Mouse (Mus musculus): ENCODE data around the gene Uncx.
"Not testable (repeated sequence)": the region's sequence is repeated elsewhere in the genome, so short reads cannot be mapped to it uniquely, and the experiment has no call there.

Gene Uncx

DNA sequence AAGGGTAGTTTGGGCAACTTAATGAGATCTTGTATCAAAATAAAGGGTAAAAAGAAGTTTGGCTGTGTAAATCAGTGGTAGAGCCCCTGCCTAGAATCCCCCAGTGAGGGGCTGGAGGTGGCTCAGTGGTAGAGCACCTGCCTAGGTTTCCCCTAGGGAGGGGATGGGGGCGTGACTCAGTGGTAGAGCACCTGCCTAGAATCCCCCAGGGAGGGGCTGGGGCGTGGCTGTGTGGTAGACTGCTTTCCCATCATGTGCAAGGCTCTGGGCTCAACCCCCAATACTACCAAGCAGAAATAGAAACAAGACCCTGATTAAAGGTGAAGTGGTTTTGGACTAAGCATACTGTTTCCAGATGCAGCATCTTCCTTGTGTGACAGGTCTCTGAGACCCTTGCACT, 21.4 kb downstream of the Uncx start:
- no peak for DNase-seq

DNA sequence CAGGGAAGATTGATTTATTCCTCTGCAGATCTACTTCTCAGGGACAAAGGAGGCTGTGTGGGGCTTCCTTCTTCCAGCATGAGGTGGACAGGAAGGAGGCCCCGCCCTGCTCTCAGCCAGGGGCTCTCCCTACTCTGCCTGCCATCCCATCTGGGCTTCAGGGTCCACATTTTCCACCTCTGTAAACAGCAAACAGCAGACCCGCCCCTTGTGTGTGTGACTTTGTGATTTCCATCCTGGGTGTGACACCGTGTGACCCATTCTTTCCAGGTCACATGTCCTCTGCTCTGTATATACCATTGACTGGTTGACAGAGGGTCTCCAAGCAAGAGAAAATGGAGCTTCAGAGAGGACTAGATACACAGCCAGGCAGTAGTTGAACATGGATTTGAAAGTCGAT, 22.2 kb downstream of the Uncx start:
- no peak for DNase-seq

DNA sequence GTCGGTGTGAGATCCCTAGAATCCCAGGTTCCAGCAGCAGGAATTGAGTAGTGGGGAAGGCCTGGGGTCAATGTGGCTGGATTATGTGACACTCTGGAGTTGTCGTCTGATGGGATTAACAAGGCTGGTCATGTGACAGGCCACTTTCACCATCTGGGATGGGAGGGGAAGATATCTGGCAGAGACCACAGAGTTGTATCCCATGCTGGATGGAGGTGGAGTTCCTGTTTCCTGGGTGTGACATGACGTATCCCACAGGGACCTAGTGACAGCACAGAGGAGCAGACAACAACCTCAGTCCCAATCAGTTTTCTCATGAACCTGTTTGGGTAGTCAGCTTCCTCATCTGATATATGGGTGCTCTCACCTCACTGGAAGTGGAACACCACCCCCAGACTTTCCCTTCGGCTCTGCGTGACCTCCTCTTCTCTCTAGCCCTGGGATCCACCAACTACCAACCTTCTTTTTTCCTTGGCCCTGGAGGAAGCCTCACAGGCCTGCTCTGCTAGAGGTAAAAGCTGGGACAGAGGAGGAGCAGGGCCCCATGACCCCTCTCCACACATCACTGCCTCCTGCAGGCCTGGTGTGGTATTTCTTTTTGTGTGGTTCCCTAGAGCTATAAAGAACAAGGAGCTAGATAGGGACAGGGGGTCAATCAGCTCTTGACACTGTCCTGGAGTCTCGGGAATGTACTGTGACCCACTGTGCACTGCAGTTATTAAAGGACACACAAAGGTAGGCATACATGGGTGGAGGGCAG, 23.5 kb downstream of the Uncx start:
- DNase-seq: no peak

DNA sequence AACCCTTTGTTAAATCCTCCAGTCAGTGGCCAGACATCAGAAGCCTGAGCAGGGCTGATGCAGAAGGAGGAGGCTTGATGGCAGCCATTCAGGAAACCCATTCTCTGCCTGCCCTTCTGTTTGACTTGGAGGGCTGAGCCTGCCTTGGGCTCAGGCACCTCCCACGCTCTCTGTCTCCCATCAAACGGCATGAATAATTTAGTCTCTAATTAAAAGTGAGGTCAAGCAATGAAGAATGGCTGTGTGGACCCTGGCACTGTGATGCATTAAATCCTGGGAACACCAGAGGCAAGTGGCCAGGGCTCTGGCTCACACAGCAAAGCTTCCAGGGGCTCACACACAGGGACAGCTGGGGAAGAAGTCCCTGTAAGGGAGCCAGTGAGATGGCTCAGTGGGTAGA, 24.8 kb downstream of the Uncx start:
- DNase-seq: no peak

DNA sequence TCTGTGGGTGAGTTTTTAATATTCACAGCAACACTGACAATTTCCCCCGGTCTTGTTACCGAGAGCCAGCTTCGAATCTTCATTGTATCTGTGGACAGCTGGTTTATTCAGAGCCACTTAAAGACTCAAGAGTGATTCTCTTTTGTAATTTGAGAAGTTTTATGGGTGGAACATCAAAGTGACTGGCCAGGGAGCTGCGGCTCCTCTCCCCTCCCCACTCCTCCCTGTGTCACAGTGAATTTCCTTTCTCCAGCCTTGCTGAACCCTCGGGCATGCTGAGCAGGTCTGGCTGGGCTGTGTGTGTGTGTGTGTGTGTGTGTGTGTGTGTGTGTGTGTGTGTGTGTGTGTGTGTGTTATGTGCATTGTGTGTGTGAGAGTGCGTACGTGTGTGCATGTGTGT, 29.2 kb downstream of the Uncx start:
- DNase-seq: no peak

DNA sequence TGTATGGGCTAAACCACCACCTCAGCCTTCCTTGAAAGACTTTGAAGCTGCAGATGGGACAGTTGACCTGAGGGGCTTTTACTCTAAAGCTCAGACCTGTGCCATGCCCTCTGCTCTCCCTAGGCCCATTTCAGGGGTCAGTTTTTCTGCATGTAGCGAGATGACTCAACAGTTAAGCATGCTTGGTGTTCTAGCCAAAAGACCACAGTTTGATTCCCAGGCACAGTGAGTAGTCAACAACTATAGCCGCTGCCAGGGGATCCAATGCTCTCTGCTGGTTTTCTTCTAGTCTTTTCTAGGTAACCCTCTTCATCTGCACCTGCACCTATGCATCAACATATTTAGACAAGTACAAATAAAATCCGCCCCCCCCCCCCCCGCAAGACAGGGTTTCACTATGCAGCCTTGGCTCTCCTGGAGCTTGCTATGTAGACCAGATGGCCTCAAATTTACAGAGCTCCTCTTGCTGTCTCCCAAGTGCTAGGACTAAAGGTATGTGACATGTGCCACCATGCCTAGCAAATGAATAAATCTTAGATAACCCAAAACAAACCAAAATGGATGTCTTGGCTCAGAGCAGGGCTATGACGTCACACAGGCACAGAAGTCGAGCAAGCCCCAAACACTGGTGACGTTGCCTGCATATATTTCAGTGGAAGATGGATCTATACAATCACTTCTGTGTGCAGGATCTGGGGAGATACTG, 30.5 kb downstream of the Uncx start:
- DNase-seq: no peak

DNA sequence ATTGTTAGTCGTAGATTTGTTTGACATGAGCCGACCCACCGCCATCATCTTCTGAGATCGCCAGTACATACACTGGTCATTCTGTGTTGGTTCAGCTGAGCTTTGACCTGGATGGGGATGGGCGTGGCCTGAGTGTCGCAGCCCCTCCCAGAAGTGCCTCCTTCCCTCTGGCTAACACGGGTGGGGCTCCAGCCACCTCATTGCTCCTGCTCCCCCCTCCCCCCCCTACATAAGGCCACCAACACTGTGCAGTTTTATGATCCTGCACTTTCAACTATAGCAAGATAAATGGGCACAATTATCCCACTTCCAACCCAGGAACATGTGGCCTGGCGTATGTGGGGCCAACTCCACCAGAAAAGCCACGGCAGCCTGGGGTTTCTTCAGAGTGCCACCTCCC, 31.8 kb downstream of the Uncx start:
- DNase-seq: no peak

DNA sequence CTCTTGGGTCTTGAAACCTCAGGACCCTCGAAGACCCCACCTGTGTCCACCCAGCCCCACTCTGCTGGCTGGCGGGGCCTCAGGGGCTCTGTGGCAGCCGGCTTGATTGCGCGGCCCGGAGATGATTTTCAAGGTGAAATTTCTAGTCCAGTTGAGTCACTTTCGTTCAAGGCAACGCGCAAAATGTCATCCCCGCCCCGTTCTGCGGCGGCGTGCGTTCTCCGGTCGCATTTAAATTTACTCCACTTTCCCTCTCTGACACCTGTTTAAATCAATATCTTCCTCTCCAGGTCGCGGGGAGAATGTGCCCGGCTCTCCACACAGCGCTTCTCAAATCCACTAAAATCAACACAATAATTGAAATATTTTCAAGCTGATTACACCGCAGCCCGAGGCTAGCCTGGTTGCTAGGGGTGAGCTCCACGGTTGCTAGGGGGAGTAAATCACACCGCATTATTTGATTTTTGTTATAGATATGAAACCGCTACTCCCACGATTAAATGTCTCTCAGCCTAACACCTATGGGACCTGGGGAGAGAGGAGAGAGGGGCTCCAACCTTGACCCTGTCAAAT, 37.0 kb downstream of the Uncx start:
- DNase-seq: no peak

DNA sequence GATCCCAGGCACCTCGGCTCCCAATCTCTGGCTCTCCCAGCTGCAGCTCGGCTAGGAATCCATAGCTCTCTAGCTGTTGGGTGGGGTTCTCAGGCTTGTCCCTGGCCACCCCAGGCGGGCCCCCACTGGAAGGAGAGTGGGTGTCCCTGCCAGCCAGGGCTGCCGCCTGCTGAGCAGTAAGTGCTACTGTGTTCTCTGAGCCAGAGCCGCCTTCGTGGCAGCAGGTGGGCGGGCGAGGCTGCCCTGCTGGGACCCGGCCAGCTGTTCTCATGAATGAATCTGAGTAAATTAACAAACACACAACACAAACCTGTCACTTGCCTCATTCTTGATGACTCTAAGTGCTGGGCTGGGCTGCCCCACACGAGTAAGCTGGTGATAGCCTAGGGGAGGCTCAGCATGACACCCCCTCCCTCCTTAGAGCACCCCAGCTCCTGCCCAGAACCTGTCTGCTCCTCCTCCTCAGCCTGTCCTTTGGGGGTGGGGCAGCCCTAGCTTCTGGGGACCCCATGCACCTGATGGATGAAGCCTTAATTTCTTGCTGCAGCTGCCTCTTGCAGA, 38.1 kb downstream of the Uncx start:
- no peak for DNase-seq

DNA sequence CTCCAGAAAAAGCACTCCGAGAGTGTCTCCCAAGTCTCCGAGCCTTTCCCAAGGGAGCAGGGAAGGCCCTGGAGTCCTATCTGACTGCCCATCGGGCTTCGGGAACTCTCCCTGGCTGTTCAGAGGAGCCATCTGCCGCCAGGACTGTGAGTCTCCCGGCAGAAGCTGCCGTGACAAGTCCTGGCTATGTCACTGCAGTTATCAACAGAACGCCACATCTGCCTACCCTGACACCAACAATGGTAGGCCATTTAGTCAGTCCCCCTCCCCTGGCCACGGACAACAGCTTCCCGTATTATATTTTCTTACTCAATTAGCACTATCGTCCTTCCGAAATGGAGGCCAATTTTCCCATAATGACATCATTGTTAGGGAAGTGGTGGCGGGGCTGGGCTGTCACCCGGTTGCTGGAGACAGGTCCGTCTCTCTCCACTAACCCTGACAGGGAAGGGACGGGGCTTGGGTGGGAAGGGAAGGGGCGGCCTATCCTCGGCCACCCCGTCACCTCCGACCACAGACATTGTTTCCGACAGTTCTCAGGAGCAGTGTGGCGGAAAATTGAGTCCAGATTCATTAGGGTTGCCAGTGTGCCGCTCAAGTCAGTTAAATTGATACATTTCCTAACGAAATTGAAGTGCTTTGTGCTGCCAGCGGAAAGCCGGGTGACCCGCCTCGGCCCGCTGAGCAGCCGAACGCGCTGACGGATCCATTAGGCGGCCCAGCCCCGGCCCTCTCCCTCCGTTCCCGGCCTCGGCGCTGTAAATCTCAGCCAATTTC, 41.9 kb downstream of the Uncx start:
- peak; percentile 46 to 57 for DNase-seq

DNA sequence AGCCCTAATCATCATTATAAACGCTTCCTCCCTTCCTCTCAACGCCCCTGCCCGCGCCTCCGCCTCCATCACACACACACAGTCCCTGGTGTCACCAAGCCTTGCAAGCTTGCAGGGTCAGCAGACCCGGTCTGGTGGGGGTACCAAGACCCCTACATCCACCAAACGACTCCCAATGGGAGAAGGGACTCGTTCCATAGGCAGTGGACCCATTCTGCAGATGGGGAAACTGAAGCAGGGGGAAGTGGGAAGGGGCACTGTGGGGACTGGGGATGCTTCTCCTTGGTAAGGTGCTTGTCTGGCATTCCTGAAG, 42.4 kb downstream of the Uncx start:
- DNase-seq: no peak

DNA sequence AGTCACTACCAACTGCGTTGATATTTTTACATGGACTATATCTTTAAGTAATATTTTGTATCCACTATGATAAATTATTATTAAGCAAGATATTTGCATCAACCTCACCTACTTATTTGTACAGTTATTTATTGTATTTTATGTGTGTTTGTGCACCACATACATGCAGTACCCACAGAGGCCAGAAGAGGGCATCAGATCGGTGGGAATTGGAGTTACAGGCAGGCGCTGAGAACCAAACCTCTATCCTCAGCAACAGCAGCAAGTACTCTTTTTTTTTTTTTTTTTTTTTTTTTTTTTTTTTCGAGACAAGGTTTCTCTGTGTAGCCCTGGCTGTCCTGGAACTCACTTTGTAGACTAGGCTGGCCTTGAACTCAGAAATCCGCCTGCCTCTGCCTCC, 44.2 kb downstream of the Uncx start:
- DNase-seq: not testable (repeated sequence)

DNA sequence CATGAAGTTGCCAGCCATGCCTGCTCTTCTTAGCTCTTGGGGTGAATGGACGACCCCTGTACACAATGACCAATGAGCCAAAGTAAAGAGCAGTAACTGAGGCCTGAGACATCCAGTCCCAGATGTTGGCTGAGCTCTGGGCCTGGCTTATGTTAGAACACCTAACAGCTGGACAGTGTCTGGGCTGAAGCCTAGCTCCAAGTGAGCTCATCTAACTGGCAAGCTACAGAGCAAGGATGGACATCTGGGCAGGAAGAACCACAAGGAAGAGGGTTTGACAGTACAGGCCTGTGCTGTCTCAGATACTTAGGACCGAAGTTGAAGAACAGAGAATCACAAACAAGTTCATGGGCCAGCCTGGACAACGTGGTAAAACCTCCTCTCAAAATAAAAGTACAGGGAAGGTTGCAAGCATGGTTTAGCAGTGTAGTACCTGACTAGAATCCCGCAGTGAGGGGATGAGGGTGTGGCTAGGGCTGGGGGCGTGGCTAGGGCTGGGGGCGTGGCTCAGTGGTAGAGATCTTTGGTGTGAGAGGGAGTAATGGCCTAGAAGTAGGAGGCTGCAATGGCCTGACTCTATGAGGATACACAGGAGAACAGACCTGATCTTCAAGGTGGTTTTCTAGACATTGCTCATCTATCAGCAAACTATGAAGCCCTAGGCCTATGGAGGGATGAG, 47.5 kb downstream of the Uncx start:
- not testable (repeated sequence) for DNase-seq

DNA sequence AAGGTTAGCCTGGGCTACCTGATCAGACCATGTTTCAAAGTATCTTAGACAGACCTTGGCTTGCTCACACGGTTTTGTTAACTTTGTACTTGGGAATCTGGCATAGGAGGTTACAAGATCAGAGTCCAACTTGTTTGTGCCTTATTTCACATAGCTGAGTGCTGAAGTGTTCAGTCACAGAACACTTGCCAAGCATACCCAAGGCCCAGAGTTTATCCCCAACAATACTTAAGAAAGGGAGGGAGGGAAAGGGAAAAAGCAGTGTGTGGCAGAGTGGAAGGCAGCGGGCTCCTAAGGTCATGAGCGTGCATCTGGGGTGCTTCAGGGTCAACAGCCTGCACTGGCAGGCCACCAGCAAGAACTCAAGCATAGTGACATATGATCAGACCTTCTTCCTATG, 48.7 kb downstream of the Uncx start:
- DNase-seq: no peak

DNA sequence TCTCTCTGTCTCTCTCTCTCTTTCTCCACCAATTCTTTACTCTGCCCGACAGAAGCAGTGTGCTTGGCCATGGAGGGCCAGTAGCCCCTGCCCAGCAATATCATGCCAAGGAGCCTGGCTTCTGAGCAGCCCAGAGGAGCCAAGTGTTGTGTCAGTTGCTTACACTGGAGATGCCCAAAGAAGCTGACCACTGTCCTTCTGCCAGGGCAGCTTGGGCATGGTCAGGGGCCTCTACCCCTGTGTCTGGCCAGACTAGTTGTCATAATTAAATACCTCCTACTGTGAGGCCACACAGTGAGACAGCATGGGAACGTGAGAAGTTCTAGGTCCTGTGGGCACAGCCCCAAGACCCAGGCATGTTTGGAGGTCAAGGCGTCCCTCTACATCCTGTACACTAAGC, 49.6 kb downstream of the Uncx start:
- no peak for DNase-seq

DNA sequence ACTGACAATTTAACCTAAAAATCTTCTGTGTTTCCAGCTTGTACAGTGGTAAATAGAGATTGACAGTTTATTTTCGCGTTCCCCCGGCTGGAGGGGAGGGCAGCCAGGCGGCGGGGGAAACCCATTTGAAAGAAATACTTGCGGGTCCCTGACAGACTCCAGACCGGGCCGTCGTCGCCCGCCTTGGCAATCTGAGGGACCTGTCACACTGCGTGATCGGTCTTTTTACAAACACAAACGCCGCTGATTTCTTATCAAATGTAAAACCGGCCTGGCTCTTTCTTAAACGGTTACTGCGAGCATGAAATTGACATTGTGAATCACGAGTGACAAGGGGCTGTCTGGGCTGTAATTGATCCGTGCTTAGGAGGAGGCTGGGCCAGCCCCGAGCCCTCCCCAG, 50.5 kb downstream of the Uncx start:
- no peak for DNase-seq

DNA sequence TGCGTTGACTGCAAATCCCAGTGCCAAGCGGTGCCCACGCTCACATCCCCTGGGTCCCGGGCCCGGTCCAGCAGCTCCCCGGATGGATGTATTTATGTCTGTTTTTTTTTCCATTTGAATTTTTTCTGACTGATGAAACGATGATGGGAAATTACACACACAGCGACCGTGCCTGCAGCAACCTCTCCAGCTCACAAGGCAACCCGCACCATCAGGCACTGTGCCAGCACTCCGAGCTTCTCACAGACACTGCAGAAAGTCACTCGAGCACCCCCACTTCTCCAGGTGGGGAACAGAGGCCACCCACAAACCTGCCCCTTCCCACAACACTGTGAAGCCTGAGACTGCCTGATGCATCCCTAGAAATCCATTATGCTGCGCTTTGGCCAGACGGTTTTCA, 51.7 kb downstream of the Uncx start:
- peak; percentile 65 to 74 for DNase-seq

All from cerebellum, postnatal 36 days (tissue).